Mouse (Mus musculus) testis, adult 2 months (tissue): Measurements from ENCODE around the gene Hoxd3.

ENCODE experiments used
- CTCF ChIP-seq: fragments of 200-500 bp; IDR thresholded peaks from 2 replicates; pipeline ENCODE4 v1.5.1; 2012; ENCODE audit warnings: low read depth, mild to moderate bottlenecking, inconsistent platforms, low read length, moderate library complexity; ENCODE audit not compliant: control insufficient read depth, insufficient read depth, insufficient replicate concordance
- POLR2A ChIP-seq: fragments of 200-500 bp; IDR thresholded peaks from 2 replicates; pipeline ENCODE4 v1.6.1; 2012; ENCODE audit warnings: low read depth, mild to moderate bottlenecking, inconsistent platforms, low read length, moderate library complexity; ENCODE audit not compliant: control insufficient read depth

- TF ChIP-seq POLR2A, result no peak
- TF ChIP-seq CTCF, result no peak
Observed at GRCm38 (mm10) chr2:74739476-74739800, 27.7 kb downstream of the Hoxd3 start.
